Mouse (Mus musculus) liver, postnatal 0 days (tissue): ENCODE results near the gene St6galnac1.

Experiments
- CTCF ChIP-seq: sonication (generic); IDR thresholded peaks from 2 replicates; pipeline ENCODE4 v1.5.1; 2016; ENCODE audit warnings: antibody characterized with exemption, low read depth
- EP300 ChIP-seq: IDR thresholded peaks from 2 replicates; pipeline ENCODE4 v1.6.1; 2016; ENCODE audit warnings: antibody characterized with exemption, low read depth, mild to moderate bottlenecking

DNA sequence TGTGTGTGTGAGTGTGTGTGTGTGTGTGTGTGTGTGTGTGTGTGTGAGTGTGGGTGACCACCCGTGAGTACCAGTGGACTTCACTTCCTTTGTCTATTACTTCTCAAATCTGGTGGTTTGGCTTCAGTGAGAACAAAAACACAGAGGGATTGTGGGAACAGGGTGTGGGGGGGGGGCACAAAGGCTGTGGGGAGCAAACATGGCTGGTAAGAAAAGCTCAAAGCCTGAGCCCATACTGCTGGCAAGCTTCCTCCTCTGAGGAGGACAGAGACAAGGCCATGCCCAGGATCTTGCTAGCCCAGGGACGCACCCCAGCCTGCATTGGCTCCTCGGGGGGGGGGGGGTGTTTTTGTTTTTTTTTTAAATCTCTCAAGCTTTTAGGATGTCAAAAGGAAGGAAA is 32.2 kb upstream of the St6galnac1 start:
- TF ChIP-seq CTCF (no peak), EP300 (no peak)
